Comparison of ENCODE assay signal across 28 mouse cellular contexts in genomic region chr15:36682159-36682558, GRCm38 (mm10).
A peak's percentile ranks its signal among the peaks of the same experiment; 100 is the strongest.
DNase-seq lines count a peak whose midpoint lies in the region; ATAC-seq and TF ChIP-seq lines count a peak whose summit lies in the region.
"Had no signal": no experiment of that assay in that cellular context is flagged by ENCODE, and none has a peak within 500 bp of the region (broad histone marks: within the 10 kb centered on the region; RNA-seq: fewer than 3 reads in every experiment).

No protein-coding gene starts in this region.

- 53% methylated on average over 5 of the region's 5 CpGs for WGBS in intestine, postnatal 0 days

- H3K9me3 ChIP-seq in intestine, postnatal 0 days (ENCODE audit: control insufficient read depth): no peaks in the 10 kb centered on the region
- H3K9me3 ChIP-seq: embryonic facial prominence, embryonic 10.5 days; embryonic facial prominence, embryonic 13.5 days; forebrain, embryonic 10.5 days; forebrain, embryonic 13.5 days; heart, embryonic 15.5 days; hindbrain, embryonic 10.5 days; hindbrain, embryonic 13.5 days had no signal

- 0 out of 2 replicates have a peak overlapping the region, but pooled peaks have one; percentile 28 for H3K27ac ChIP-seq in layer of hippocampus, adult 2 months
- H3K27ac ChIP-seq in intestine, postnatal 0 days (ENCODE audit: low read depth, low read length): no peak overlapping the region
- H3K27ac ChIP-seq: embryonic facial prominence, embryonic 10.5 days; forebrain, embryonic 10.5 days; forebrain, embryonic 13.5 days; heart, embryonic 15.5 days; hindbrain, embryonic 10.5 days; hindbrain, embryonic 13.5 days had no signal

- H3K4me2 ChIP-seq in intestine, postnatal 0 days (replicated peaks; ENCODE audit: low read depth): no peak overlapping the region
- H3K4me2 ChIP-seq: embryonic facial prominence, embryonic 13.5 days; forebrain, embryonic 13.5 days; heart, embryonic 11.5 days; heart, embryonic 15.5 days; hindbrain, embryonic 13.5 days had no signal

- no peak overlapping the region for H3K4me3 ChIP-seq in layer of hippocampus, adult 2 months
- H3K4me3 ChIP-seq in intestine, postnatal 0 days (ENCODE audit: low read depth, low read length): no peak overlapping the region
- H3K4me3 ChIP-seq: embryonic facial prominence, embryonic 10.5 days; embryonic facial prominence, embryonic 13.5 days; forebrain, embryonic 10.5 days; forebrain, embryonic 13.5 days; heart, embryonic 15.5 days; hindbrain, embryonic 10.5 days; hindbrain, embryonic 13.5 days had no signal

- no peaks in the 10 kb centered on the region for H3K36me3 ChIP-seq in intestine, postnatal 0 days (ENCODE audit: control insufficient read depth, insufficient read depth)
- H3K36me3 ChIP-seq: embryonic facial prominence, embryonic 10.5 days; embryonic facial prominence, embryonic 13.5 days; forebrain, embryonic 10.5 days; heart, embryonic 15.5 days; hindbrain, embryonic 10.5 days; hindbrain, embryonic 13.5 days had no signal

- H3K4me1 ChIP-seq in intestine, postnatal 0 days (replicated peaks; ENCODE audit: control insufficient read depth, insufficient read depth, low read length): no peaks in the 10 kb centered on the region
- H3K4me1 ChIP-seq: forebrain, embryonic 10.5 days; forebrain, embryonic 13.5 days; heart, embryonic 15.5 days; hindbrain, embryonic 10.5 days; hindbrain, embryonic 13.5 days had no signal

- peak; percentile 34 for DNase-seq in gastrocnemius, postnatal 25 days
- no peak for DNase-seq in gastrocnemius, postnatal 4 days (ENCODE audit: low spot score in 2 of 2)
- no peak for DNase-seq in layer of hippocampus, adult 2 months (ENCODE audit: low spot score in 2 of 2)
- DNase-seq in layer of hippocampus, adult 8-10 months (ENCODE audit: low spot score in 2 of 2): no peak
- DNase-seq in skeletal muscle tissue, adult 2 months (ENCODE audit: low read depth, low spot score): peak; percentile 86
- no peak for DNase-seq in adrenal gland, postnatal 14 days
- DNase-seq: adrenal gland, adult 2 months; adrenal gland, postnatal 25 days; cerebellum, adult 11-12 months; cerebellum, adult 8-10 months; cerebellum, postnatal 10 days; cerebellum, postnatal 36 days; embryo, embryonic 11 days; heart, postnatal 10 days; heart, postnatal 36 days; kidney, adult 11 months had no signal

- H3K27me3 ChIP-seq in intestine, postnatal 0 days (replicated peaks; ENCODE audit: control insufficient read depth, insufficient read depth, low read length): no peaks in the 10 kb centered on the region
- H3K27me3 ChIP-seq: embryonic facial prominence, embryonic 13.5 days; forebrain, embryonic 13.5 days; heart, embryonic 15.5 days; hindbrain, embryonic 13.5 days had no signal

- TF ChIP-seq CTCF in layer of hippocampus, adult 2 months (conservative IDR thresholded peaks at IDR 0.05): no peak
- TF ChIP-seq CTCF in intestine, postnatal 0 days (IDR thresholded peaks at IDR 0.05; ENCODE audit: low read depth): no peak

- ATAC-seq in intestine, postnatal 0 days: peak; percentile 40
- ATAC-seq: CD4-positive, CD25-positive, alpha-beta regulatory T cell, adult 4 months; forebrain, embryonic 13.5 days; forebrain, embryonic 16.5 days; hindbrain, embryonic 16.5 days had no signal

- no peak overlapping the region for H3K9ac ChIP-seq in intestine, postnatal 0 days (ENCODE audit: low read depth, low read length)
- H3K9ac ChIP-seq: embryonic facial prominence, embryonic 13.5 days; forebrain, embryonic 13.5 days; heart, embryonic 15.5 days; hindbrain, embryonic 13.5 days had no signal

Comparison
In these comparisons a context has a peak if more than half of its experiments do, and no peak if none do; other contexts are left out.
1. DNase-seq: peak in gastrocnemius, postnatal 25 days (single experiment) and skeletal muscle tissue, adult 2 months (single experiment); none in gastrocnemius, postnatal 4 days (0 of 2), layer of hippocampus, adult 2 months (0 of 2), layer of hippocampus, adult 8-10 months (0 of 2) and adrenal gland, postnatal 14 days (single experiment).